Mouse (Mus musculus) olfactory bulb, adult 2 months (tissue): Measurements from ENCODE around the gene Mrtfa.

Source experiments
- CTCF ChIP-seq: fragments of 200-500 bp; IDR thresholded peaks from 2 replicates; pipeline ENCODE4 v1.5.1; 2012; ENCODE audit warnings: low read depth, mild to moderate bottlenecking, low read length, moderate library complexity; ENCODE audit not compliant: insufficient read depth
- POLR2A ChIP-seq: fragments of 200-500 bp; IDR thresholded peaks from 2 replicates; pipeline ENCODE4 v1.6.1; 2012; ENCODE audit warnings: mild to moderate bottlenecking, low read depth, low read length, moderate library complexity; ENCODE audit not compliant: insufficient read depth

DNA sequence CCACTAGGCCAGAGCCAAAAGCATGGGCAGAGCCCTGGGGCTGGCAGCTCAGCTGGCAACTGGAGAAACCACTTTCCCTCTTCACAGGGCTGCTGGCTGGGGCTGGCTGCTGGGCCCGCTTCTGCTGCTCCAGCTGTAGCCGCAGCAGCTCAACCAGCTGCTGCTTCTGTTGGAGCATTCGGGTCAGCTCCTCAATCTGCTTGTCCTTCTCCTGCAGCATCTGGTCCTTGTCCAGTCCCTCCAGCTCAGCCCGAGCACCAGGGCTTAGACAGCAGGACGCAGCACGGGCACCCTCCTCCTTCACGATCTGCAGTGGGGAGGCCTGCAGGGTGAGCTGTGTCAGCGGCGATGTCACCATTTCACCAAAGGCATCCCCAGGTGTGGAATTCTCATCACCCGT is 174.1 kb downstream of the Mrtfa start:
- no peak for TF ChIP-seq POLR2A
- no peak for TF ChIP-seq CTCF
